Mouse (Mus musculus) stomach, postnatal 0 days (tissue): Measurements from ENCODE around the gene Mgat4b. TPM values are rescaled to one million over a fixed set of nuclear protein-coding genes. Genes with fewer than 3 reads are reported as not detected.

Experiments
- ATAC-seq: fragments of 200-750 bp; cut with Nextera tagmentation; 2 replicates; pipeline ENCODE4 v1.8.0; 2017; ENCODE audit not compliant: low FRiP score, low TSS enrichment
- DNase-seq: peaks from one replicate; pipeline ENCODE4 v3.0.0-alpha.2; 2016; ENCODE audit warnings: low spot score
- H3K27ac ChIP-seq: fragments of 300-500 bp; sonication (generic); replicated peaks from 2 replicates; pipeline ENCODE4 v1.5.1; 2014; ENCODE audit warnings: mild to moderate bottlenecking, control low read depth
- H3K27me3 ChIP-seq: fragments of 300-500 bp; sonication (generic); 2 replicates; pipeline ENCODE4 v1.6.1; 2014; ENCODE audit warnings: low read length; ENCODE audit not compliant: control insufficient read depth, insufficient read depth
- H3K36me3 ChIP-seq: fragments of 300-500 bp; sonication (generic); 2 replicates; pipeline ENCODE4 v1.6.1; 2014; ENCODE audit warnings: low read length, mixed read lengths; ENCODE audit not compliant: control insufficient read depth, insufficient read depth
- H3K4me1 ChIP-seq: fragments of 300-500 bp; sonication (generic); replicated peaks from 2 replicates; pipeline ENCODE4 v1.6.1; 2014; ENCODE audit warnings: antibody characterized with exemption; ENCODE audit not compliant: control insufficient read depth, insufficient read depth
- H3K4me2 ChIP-seq: fragments of 300-500 bp; sonication (generic); replicated peaks from 2 replicates; pipeline ENCODE4 v1.6.1; 2014; ENCODE audit warnings: low read depth, mild to moderate bottlenecking, control low read depth, moderate library complexity
- H3K4me3 ChIP-seq: fragments of 300-500 bp; sonication (generic); 2 replicates; pipeline ENCODE4 v1.5.1; 2014; ENCODE audit warnings: low read depth, low read length, control low read depth
- H3K9ac ChIP-seq: fragments of 300-500 bp; sonication (generic); 2 replicates; pipeline ENCODE4 v1.6.1; 2014; ENCODE audit warnings: mild to moderate bottlenecking, low read length, control low read depth, mixed read lengths
- H3K9me3 ChIP-seq: fragments of 300-500 bp; sonication (generic); 2 replicates; pipeline ENCODE4 v1.6.1; 2016; ENCODE audit warnings: low read length; ENCODE audit not compliant: control insufficient read depth
- CTCF ChIP-seq: IDR thresholded peaks from 2 replicates; pipeline ENCODE4 v1.5.1; 2016; ENCODE audit warnings: antibody characterized with exemption, low read depth, mild to moderate bottlenecking, moderate library complexity
- EP300 ChIP-seq: optimal IDR thresholded peaks from 2 replicates; pipeline ENCODE3; 2016; ENCODE audit warnings: antibody characterized with exemption
- WGBS: fragments of 180-500 bp; shearing (Covaris S2); extraction: QIAGEN DNeasy Blood & Tissue Kit; methylation state at CpG from one replicate; pipeline ENCODE4 v1.1.7; 2014; 5-methylcytosine and 5-hydroxymethylcytosine counted together
- microRNA-seq: library from miRNA; unstranded; fragments of <30 nt; microRNA quantifications from one replicate; pipeline ENCODE4, GENCODE M21; 2016
- polyA plus RNA-seq: library from polyadenylated mRNA; unstranded; fragments of >200 nt; fragmentation: Nextera tagmentation; extraction: Ambion mirVana; gene quantifications from 2 replicates; pipeline ENCODE4 v1.2.1, GENCODE M21; 2015

Gene Mgat4b
- polyA plus RNA-seq, 1 experiment from 2014 or later: 30.8 TPM

DNA sequence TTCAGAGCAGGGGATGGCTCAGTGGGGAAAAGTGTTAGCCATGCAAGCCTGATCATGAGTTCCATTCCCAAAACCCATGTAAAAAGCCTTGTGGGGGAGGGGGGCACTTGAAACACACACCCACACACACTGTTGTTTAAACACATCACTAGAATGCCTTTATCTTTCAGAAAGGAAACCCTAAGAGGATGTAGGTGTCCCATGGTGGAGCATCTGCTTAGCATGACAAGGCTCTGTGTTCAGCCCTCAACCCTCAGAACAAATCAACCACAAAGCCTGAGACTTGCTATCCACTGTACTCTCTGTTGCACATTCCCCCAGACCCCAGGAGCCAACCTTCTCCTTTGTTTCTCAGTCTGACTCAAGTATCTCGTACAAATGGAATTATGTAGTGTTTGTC is 69.4 kb downstream of the Mgat4b start:
- Histone ChIP-seq H3K4me3 (no peak overlapping the region), H3K4me2 (no peak overlapping the region), H3K9ac (no peak overlapping the region), H3K27me3 (no peaks in the 10 kb centered on the region), H3K9me3 (no peaks in the 10 kb centered on the region), H3K27ac (no peak overlapping the region), H3K4me1 (no peaks in the 10 kb centered on the region), H3K36me3 (no peaks in the 10 kb centered on the region)
- TF ChIP-seq EP300 (no peak), CTCF (no peak)
- ATAC-seq (no peak), DNase-seq (no peak)
- 67% methylated on average over 1 of the region's 1 CpGs for WGBS

Small RNAs within 50 kb of the gene (microRNA-seq; reads per million reads assigned to microRNA genes)
- not detected for gene Mir6919

Other genes starting within 250 kb of the Mgat4b start
- gene Rnf130, start 185.5 kb upstream of the Mgat4b start, polyA plus RNA-seq: 52.6 and 54.2 TPM in 2 replicates
- gene Tbc1d9b, start 79.5 kb upstream of the Mgat4b start, polyA plus RNA-seq: 13.9 and 14.5 TPM in 2 replicates
- 6.1 and 6.2 TPM in 2 replicates for gene Mrnip, start 36.4 kb upstream of the Mgat4b start, polyA plus RNA-seq
- gene Sqstm1, start 63 bp upstream of the Mgat4b start, polyA plus RNA-seq: 211 and 220 TPM in 2 replicates
- gene Ltc4s, start 27.7 kb downstream of the Mgat4b start, polyA plus RNA-seq: 13.2 and 13.8 TPM in 2 replicates
- gene Maml1, start 81.4 kb downstream of the Mgat4b start, polyA plus RNA-seq: 2.4 TPM in 2 replicates
- 171 and 181 TPM in 2 replicates for gene Canx, start 114.8 kb downstream of the Mgat4b start, polyA plus RNA-seq
- 0.15 and 0.28 TPM in 2 replicates for gene Cby3, start 143.6 kb downstream of the Mgat4b start, polyA plus RNA-seq
- 113 and 115 TPM in 2 replicates for gene Hnrnph1, start 166.1 kb downstream of the Mgat4b start, polyA plus RNA-seq
- gene Rufy1, start 220.2 kb downstream of the Mgat4b start, polyA plus RNA-seq: 18.7 and 22.8 TPM in 2 replicates